Mouse (Mus musculus) liver, adult 2 months (tissue): Measurements from ENCODE around the gene Trpc1. TPM values are rescaled to one million over a fixed set of nuclear protein-coding genes. Genes with fewer than 3 reads are reported as not detected.

Source experiments
- DNase-seq: peaks from one replicate; pipeline ENCODE4 v3.0.0-alpha.2; 2011; ENCODE audit warnings: low read depth, low spot score; ENCODE audit errors: extremely low read depth
- H3K27ac ChIP-seq: fragments of 200-500 bp; replicated peaks from 2 replicates; pipeline ENCODE4 v1.5.1; 2012; ENCODE audit warnings: low read depth, mild to moderate bottlenecking, control low read depth, inconsistent platforms, low read length; ENCODE audit not compliant: insufficient read depth
- H3K27me3 ChIP-seq: fragments of 200-500 bp; 2 replicates; pipeline ENCODE4 v1.6.1; 2012; ENCODE audit warnings: mild to moderate bottlenecking, moderate library complexity, low read length, inconsistent platforms; ENCODE audit not compliant: control insufficient read depth, insufficient read depth
- H3K36me3 ChIP-seq: fragments of 200-500 bp; 2 replicates; pipeline ENCODE4 v1.6.1; 2012; ENCODE audit warnings: low read length, inconsistent platforms; ENCODE audit not compliant: control insufficient read depth, insufficient read depth
- H3K4me1 ChIP-seq: fragments of 200-500 bp; 2 replicates; pipeline ENCODE4 v1.6.1; 2011; ENCODE audit warnings: low read length; ENCODE audit not compliant: control insufficient read depth, insufficient read depth
- H3K4me3 ChIP-seq: fragments of 200-500 bp; 2 replicates; pipeline ENCODE4 v1.5.1; 2011; ENCODE audit warnings: low read depth, mild to moderate bottlenecking, control low read depth, low read length, moderate library complexity; ENCODE audit not compliant: insufficient read depth
- H3K79me2 ChIP-seq: fragments of 200-500 bp; 2 replicates; pipeline ENCODE4 v1.6.1; 2012; ENCODE audit warnings: inconsistent platforms, mild to moderate bottlenecking, low read length, moderate library complexity; ENCODE audit not compliant: control insufficient read depth, insufficient read depth
- H3K9ac ChIP-seq: fragments of 200-500 bp; 2 replicates; pipeline ENCODE4 v1.6.1; 2012; ENCODE audit warnings: low read depth, mild to moderate bottlenecking, control low read depth, inconsistent platforms, low read length
- CTCF ChIP-seq: fragments of 200-500 bp; IDR thresholded peaks from 2 replicates; pipeline ENCODE4 v1.5.1; 2011; ENCODE audit warnings: low read depth, low read length, control low read depth
- POLR2A ChIP-seq: fragments of 200-500 bp; IDR thresholded peaks from 2 replicates; pipeline ENCODE4 v1.6.1; 2011; ENCODE audit warnings: low read length, control low read depth; ENCODE audit not compliant: insufficient read depth; ENCODE audit errors: extremely low read depth
- WGBS: fragments of 180-500 bp; shearing (Covaris S2); methylation state at CpG from one replicate; pipeline ENCODE4 v1.1.7; 2018; 5-methylcytosine and 5-hydroxymethylcytosine counted together
- polyA plus RNA-seq: library from polyadenylated mRNA; depleted of rRNA; stranded (reverse); fragments of >200 nt; gene quantifications from 2 replicates; pipeline ENCODE4 v1.2.3, GENCODE M21; 2012
- total RNA-seq: library from RNA; depleted of rRNA; stranded (reverse); fragments of >200 nt; gene quantifications from 2 replicates; pipeline ENCODE4 v1.2.3, GENCODE M21; 2014

Trpc1 gene
- total and polyA plus RNA-seq, 2 experiments: 0.16 to 0.74 TPM

- Histone ChIP-seq H3K9ac (no peak overlapping the region), H3K27me3 (no peaks in the 10 kb centered on the region), H3K4me3 (no peak overlapping the region), H3K4me1 (no peaks in the 10 kb centered on the region), H3K27ac (no peak overlapping the region), H3K79me2 (no peaks in the 10 kb centered on the region), H3K36me3 (no peaks in the 10 kb centered on the region)
- DNase-seq: no peak
- TF ChIP-seq POLR2A (no peak), CTCF (no peak)
- WGBS: 81% methylated on average over 17 of the region's 17 CpGs
These were observed 33.6 kb upstream of the Trpc1 start for GRCm38 (mm10) chr9:95783646-95784293.

- WGBS: 84% methylated on average over 2 of the region's 2 CpGs
- Histone ChIP-seq H3K36me3 (no peaks in the 10 kb centered on the region), H3K27ac (no peak overlapping the region), H3K79me2 (no peaks in the 10 kb centered on the region), H3K9ac (no peak overlapping the region), H3K4me1 (no peaks in the 10 kb centered on the region), H3K4me3 (no peak overlapping the region), H3K27me3 (no peaks in the 10 kb centered on the region)
- TF ChIP-seq CTCF (no peak), POLR2A (no peak)
- no peak for DNase-seq
These were observed 21.5 kb upstream of the Trpc1 start for GRCm38 (mm10) chr9:95771671-95772070.

GRCm38 (mm10) chr9:95763218-95763617, 13.0 kb upstream of the Trpc1 start:
- no peaks in the 10 kb centered on the region for H3K79me2 ChIP-seq
- TF ChIP-seq CTCF (no peak), POLR2A (no peak)
- H3K9ac ChIP-seq: no peak overlapping the region
- no peaks in the 10 kb centered on the region for H3K27me3 ChIP-seq
- no peak overlapping the region for H3K27ac ChIP-seq
- H3K36me3 ChIP-seq: no peaks in the 10 kb centered on the region
- no peaks in the 10 kb centered on the region for H3K4me1 ChIP-seq
- WGBS: 68% methylated on average over 4 of the region's 4 CpGs
- no peak overlapping the region for H3K4me3 ChIP-seq
- DNase-seq: no peak

GRCm38 (mm10) chr9:95762228-95762627, 12.1 kb upstream of the Trpc1 start:
- Histone ChIP-seq H3K27me3 (no peaks in the 10 kb centered on the region), H3K4me1 (no peaks in the 10 kb centered on the region), H3K9ac (no peak overlapping the region), H3K27ac (no peak overlapping the region), H3K79me2 (no peaks in the 10 kb centered on the region), H3K36me3 (no peaks in the 10 kb centered on the region), H3K4me3 (no peak overlapping the region)
- DNase-seq: no peak
- TF ChIP-seq POLR2A (no peak), CTCF (no peak)
- 91% methylated on average over 3 of the region's 3 CpGs for WGBS

- DNase-seq: no peak
- no peaks in the 10 kb centered on the region for H3K36me3 ChIP-seq
- H3K9ac ChIP-seq: no peak overlapping the region
- H3K27me3 ChIP-seq: no peaks in the 10 kb centered on the region
- no peak overlapping the region for H3K27ac ChIP-seq
- no peak overlapping the region for H3K4me3 ChIP-seq
- 86% methylated on average over 8 of the region's 8 CpGs for WGBS
- TF ChIP-seq POLR2A (no peak), CTCF (no peak)
- no peaks in the 10 kb centered on the region for H3K4me1 ChIP-seq
- H3K79me2 ChIP-seq: no peaks in the 10 kb centered on the region
These were observed 11.2 kb upstream of the Trpc1 start for GRCm38 (mm10) chr9:95761381-95761780.

- no peak for DNase-seq
- Histone ChIP-seq H3K36me3 (no peaks in the 10 kb centered on the region), H3K9ac (no peak overlapping the region), H3K4me3 (no peak overlapping the region), H3K27ac (no peak overlapping the region), H3K27me3 (peaks cover 7% of the 10 kb centered on the region), H3K79me2 (no peaks in the 10 kb centered on the region), H3K4me1 (no peaks in the 10 kb centered on the region)
- TF ChIP-seq POLR2A: no peak
- WGBS: 43% methylated on average over 9 of the region's 9 CpGs
These were observed 571 bp upstream of the Trpc1 start for GRCm38 (mm10) chr9:95750746-95751145.
